Mouse (Mus musculus) small intestine, adult 2 months (tissue): ENCODE data around the gene Ptprk. TPM values are rescaled to one million over a fixed set of nuclear protein-coding genes. Genes with fewer than 3 reads are reported as not detected.

Experiments used
- H3K27ac ChIP-seq: fragments of 200-500 bp; 2 replicates; pipeline ENCODE4 v1.5.1; 2012; ENCODE audit warnings: low read depth, low read length, control low read depth, inconsistent platforms; ENCODE audit not compliant: insufficient read depth
- H3K27me3 ChIP-seq: fragments of 200-500 bp; 2 replicates; pipeline ENCODE4 v1.6.1; 2012; ENCODE audit warnings: mild to moderate bottlenecking, moderate library complexity, low read length, inconsistent platforms; ENCODE audit not compliant: control insufficient read depth, insufficient read depth
- H3K36me3 ChIP-seq: fragments of 200-500 bp; 2 replicates; pipeline ENCODE4 v1.6.1; 2012; ENCODE audit warnings: mild to moderate bottlenecking, low read length, control low read depth, inconsistent platforms; ENCODE audit not compliant: control insufficient read depth, insufficient read depth
- H3K4me1 ChIP-seq: fragments of 200-500 bp; 2 replicates; pipeline ENCODE4 v1.6.1; 2012; ENCODE audit warnings: low read length, inconsistent platforms, mixed read lengths; ENCODE audit not compliant: control insufficient read depth, insufficient read depth, insufficient read length
- H3K4me3 ChIP-seq: fragments of 200-500 bp; 2 replicates; pipeline ENCODE4 v1.5.1; 2012; ENCODE audit warnings: low read depth, mild to moderate bottlenecking, control low read depth, inconsistent platforms, low read length, moderate library complexity
- CTCF ChIP-seq: fragments of 200-500 bp; IDR thresholded peaks from 2 replicates; pipeline ENCODE4 v1.5.1; 2012; ENCODE audit warnings: low read depth, mild to moderate bottlenecking, control low read depth, inconsistent platforms, low read length, moderate library complexity, mixed read lengths; ENCODE audit not compliant: insufficient replicate concordance, insufficient read length; ENCODE audit errors: extremely low read depth
- POLR2A ChIP-seq: fragments of 200-500 bp; IDR thresholded peaks from 2 replicates; pipeline ENCODE4 v1.6.1; 2012; ENCODE audit warnings: low read depth, mild to moderate bottlenecking, control low read depth, inconsistent platforms, low read length, moderate library complexity
- WGBS: fragments of 180-500 bp; shearing (Covaris S2); methylation state at CpG from one replicate; pipeline ENCODE4 v1.1.7; 2018; 5-methylcytosine and 5-hydroxymethylcytosine counted together
- polyA plus RNA-seq: library from polyadenylated mRNA; depleted of rRNA; stranded (reverse); fragments of >200 nt; gene quantifications from 2 replicates; pipeline ENCODE4 v1.2.3, GENCODE M21; 2012

The Ptprk gene
- polyA plus RNA-seq, 1 experiment = 11.3 TPM

DNA sequence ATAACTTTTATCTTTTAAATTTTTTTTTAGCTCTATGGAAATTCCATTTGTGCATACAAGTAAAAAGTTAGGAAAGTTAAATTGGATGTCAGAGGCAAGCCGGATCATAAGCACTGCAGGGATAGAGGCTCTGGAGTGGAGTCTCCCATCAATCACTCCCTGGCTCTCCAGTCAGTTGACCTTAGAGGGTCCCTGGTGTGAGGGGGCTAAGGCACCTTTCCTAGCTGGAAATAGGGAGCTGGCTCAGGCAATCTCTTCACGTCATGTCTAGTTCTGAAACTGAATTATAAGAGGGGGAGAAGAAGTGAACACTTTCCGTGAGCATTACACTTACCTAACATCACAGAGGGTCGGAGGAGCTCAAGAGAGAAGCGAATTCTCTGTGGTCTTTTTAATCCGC is 110.1 kb downstream of the Ptprk start:
- Histone ChIP-seq H3K27me3 (no peaks in the 10 kb centered on the region), H3K36me3 (no peaks in the 10 kb centered on the region), H3K27ac (no peak overlapping the region), H3K4me3 (no peak overlapping the region), H3K4me1 (peaks cover 3% of the 10 kb centered on the region; the same call in 1 of the 2 replicates)
- 81% methylated on average over 6 of the region's 6 CpGs for WGBS
- TF ChIP-seq CTCF = no peak
- no peak for TF ChIP-seq POLR2A

DNA sequence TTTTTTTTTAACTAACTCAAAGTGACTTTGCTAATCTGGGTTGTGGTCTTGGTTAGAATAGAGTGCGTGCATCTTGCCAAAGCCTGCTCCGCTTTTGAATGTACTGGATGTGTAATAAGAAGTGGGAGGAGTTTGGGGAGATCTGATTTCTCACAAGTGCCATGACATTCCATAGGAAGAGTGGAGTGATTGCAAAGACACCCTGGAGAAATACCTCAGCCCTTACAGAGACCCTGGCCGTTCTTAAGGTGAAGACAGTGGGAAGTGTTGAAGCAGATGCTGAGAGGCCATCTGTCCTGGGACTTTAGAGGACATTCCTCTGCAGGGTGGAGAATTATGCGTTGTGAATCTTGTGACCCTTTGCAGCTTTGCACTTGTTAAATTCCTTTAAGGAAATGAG is 110.7 kb downstream of the Ptprk start:
- Histone ChIP-seq H3K27ac (no peak overlapping the region), H3K4me1 (peaks cover 3% of the 10 kb centered on the region; the same call in 1 of the 2 replicates), H3K27me3 (no peaks in the 10 kb centered on the region), H3K36me3 (no peaks in the 10 kb centered on the region), H3K4me3 (no peak overlapping the region)
- TF ChIP-seq CTCF (no peak), POLR2A (no peak)
- WGBS = 74% methylated on average over 4 of the region's 4 CpGs

DNA sequence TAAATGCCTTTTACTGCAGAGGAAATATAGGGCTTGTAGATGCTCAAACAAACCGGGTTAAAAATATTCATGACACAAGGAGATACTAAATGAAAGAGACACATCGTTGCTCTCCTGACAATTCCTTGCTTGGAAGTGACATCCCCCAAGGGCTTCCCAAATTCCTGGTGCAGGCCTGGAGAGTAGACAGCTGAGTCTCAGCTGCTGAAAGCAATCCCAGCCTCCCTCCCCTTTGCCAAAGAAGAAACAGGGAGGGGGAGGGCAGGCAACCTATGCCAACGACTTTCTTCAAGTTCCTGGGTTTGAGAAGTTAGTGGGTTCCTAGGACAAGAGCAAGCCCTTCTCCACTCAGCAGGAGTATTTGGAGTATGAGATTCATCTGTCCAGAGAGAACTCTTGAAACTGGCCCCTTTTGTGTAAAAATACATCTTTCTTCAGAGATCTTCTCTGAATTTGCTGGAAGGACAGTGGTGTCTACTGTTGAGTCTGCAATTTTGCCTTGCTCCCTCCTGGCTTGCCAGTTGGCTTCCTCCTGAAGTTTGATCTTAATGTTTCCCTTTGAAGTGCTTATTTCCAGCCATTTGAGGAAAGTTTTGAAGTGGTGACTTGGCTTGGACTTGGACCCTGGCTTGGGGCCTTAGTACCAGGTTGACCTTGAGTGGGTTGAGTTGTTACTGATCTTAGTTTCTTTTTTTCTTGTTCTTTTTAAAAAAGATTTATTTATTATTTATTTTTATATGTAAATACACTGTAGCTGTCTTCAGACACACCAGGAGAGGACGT is 111.6 kb downstream of the Ptprk start:
- Histone ChIP-seq H3K4me3 (no peak overlapping the region), H3K36me3 (no peaks in the 10 kb centered on the region), H3K27ac (no peak overlapping the region), H3K4me1 (peaks cover 3% of the 10 kb centered on the region; the same call in 1 of the 2 replicates), H3K27me3 (no peaks in the 10 kb centered on the region)
- WGBS = 73% methylated on average over 4 of the region's 4 CpGs
- TF ChIP-seq CTCF (no peak), POLR2A (no peak)

DNA sequence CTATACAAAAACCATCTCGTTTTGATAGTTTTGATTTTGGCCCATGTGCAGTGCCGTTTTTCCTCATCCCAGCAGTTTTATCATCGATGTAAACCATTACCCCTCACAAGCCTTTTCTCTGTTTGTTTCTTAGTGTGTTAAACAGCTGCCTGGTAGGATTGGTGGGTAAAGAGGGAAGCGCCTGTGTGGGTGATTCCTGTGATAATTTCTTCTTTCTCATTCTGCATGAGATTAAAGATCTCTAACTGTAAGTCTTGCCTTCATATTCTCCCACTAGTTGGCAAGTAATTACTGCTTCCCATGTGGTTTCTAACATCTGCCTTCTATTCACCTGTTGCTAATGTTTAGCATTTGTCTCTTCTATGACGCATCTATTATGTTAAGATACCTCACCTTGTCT is 116.8 kb downstream of the Ptprk start:
- no peaks in the 10 kb centered on the region for H3K36me3 ChIP-seq
- no peak overlapping the region for H3K4me3 ChIP-seq
- H3K27ac ChIP-seq = no peak overlapping the region
- no peaks in the 10 kb centered on the region for H3K4me1 ChIP-seq
- TF ChIP-seq POLR2A (no peak), CTCF (no peak)
- H3K27me3 ChIP-seq = no peaks in the 10 kb centered on the region
- WGBS = 78% methylated on average over 5 of the region's 5 CpGs

DNA sequence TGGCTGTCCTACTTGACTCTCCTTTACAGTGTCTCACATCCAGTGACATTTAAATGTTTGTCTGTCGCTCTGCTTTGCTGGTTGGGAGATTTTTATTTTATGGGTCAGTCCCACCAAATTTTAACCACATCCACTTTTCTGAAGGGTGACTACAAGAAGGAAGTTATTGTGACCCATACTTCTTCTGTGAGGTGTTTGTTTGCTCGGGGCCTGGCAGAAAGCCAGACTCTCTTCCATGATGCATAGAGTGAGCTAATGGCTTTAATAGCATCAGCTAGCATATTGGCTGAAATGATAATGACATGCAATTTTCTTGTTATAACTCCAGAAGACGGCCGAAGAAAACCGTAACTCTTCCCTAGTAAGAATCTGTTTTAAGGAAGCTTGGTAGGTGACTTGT is 119.0 kb downstream of the Ptprk start:
- H3K36me3 ChIP-seq = no peaks in the 10 kb centered on the region
- no peak overlapping the region for H3K4me3 ChIP-seq
- 57% methylated on average over 5 of the region's 5 CpGs for WGBS
- no peaks in the 10 kb centered on the region for H3K27me3 ChIP-seq
- H3K27ac ChIP-seq = no peak overlapping the region
- TF ChIP-seq POLR2A (no peak), CTCF (no peak)
- H3K4me1 ChIP-seq = no peaks in the 10 kb centered on the region

DNA sequence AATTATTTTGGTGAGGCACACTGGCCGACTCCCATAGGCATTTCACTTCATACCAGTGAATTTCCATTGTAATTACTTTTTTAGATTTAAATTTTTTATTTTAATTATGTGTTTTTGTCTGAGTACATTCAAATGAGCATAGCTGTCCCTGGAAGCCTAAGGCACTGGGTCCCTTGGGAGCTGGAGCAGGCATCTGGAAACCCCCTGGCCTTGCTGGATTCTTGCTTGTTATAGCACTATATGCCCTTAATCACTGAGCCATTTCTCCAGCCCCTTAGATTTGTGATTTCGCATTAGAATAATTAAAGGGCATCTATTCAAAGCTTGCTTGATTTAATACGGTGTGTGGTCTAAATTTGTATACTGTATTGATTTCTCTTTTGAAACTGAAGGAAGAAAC is 126.0 kb downstream of the Ptprk start:
- H3K4me3 ChIP-seq = no peak overlapping the region
- 96% methylated on average over 3 of the region's 3 CpGs for WGBS

DNA sequence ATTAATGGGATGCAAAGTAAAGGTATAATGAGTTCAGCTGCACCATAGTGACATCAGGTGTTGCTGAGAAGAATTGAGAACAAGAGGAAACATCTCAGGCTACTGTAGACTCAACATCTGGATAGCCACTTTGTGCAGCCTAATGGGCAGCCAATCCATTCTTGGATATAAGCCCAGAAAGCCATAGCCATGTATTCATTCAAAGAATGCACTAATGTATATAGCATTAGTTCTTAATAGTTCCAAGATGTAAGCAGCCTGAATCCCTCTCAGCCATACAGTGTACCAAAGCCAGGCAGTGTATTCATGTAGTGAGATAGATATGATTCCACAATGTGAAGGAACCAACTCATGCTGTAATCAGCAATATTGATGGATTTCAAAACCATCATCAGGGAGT is 134.8 kb downstream of the Ptprk start:
- TF ChIP-seq CTCF (no peak), POLR2A (no peak)
- Histone ChIP-seq H3K27me3 (no peaks in the 10 kb centered on the region), H3K27ac (no peak overlapping the region), H3K4me1 (no peaks in the 10 kb centered on the region), H3K4me3 (no peak overlapping the region), H3K36me3 (no peaks in the 10 kb centered on the region)

More for the DNA sequence above, 126.0 kb downstream of the Ptprk start:
- Histone ChIP-seq H3K27ac (no peak overlapping the region), H3K36me3 (no peaks in the 10 kb centered on the region), H3K27me3 (no peaks in the 10 kb centered on the region), H3K4me1 (no peaks in the 10 kb centered on the region)
- TF ChIP-seq POLR2A (no peak), CTCF (no peak)
